In genomic region chr1:32433118-32433517, GRCm38 (mm10) we compare ENCODE assay signal across 26 mouse cellular contexts.
A peak's percentile ranks its signal among the peaks of the same experiment; 100 is the strongest.
DNase-seq lines count a peak whose midpoint lies in the region; ATAC-seq and TF ChIP-seq lines count a peak whose summit lies in the region.
"Had no signal": no experiment of that assay in that cellular context is flagged by ENCODE, and none has a peak within 500 bp of the region (broad histone marks: within the 10 kb centered on the region; RNA-seq: fewer than 3 reads in every experiment).

No protein-coding gene starts in this region.

- H3K9ac ChIP-seq in embryonic facial prominence, embryonic 14.5 days (ENCODE audit: low read depth, low read length), result no peak overlapping the region
- H3K9ac ChIP-seq in forebrain, embryonic 16.5 days (replicated peaks; ENCODE audit: low read depth, low read length), result no peak overlapping the region
- no peak overlapping the region for H3K9ac ChIP-seq in forebrain, embryonic 12.5 days
- H3K9ac ChIP-seq: embryonic facial prominence, embryonic 12.5 days; embryonic facial prominence, embryonic 15.5 days had no signal

- no peaks in the 10 kb centered on the region for H3K27me3 ChIP-seq in embryonic facial prominence, embryonic 14.5 days (replicated peaks; ENCODE audit: control insufficient read depth, insufficient read depth, low read length)
- H3K27me3 ChIP-seq in embryonic facial prominence, embryonic 10.5 days (replicated peaks; ENCODE audit: low read depth, poor library complexity, severe bottlenecking), result no peaks in the 10 kb centered on the region
- no peaks in the 10 kb centered on the region for H3K27me3 ChIP-seq in forebrain, embryonic 16.5 days (replicated peaks; ENCODE audit: control insufficient read depth, insufficient read depth, low read length)
- H3K27me3 ChIP-seq in forebrain, embryonic 12.5 days, result no peaks in the 10 kb centered on the region
- H3K27me3 ChIP-seq: CH12.LX; embryonic facial prominence, embryonic 12.5 days; embryonic facial prominence, embryonic 15.5 days; Patski had no signal

- TF ChIP-seq CTCF in layer of hippocampus, adult 2 months (conservative IDR thresholded peaks at IDR 0.05), result no peak

- peak; percentile 2 for DNase-seq in embryonic facial prominence, embryonic 14.5 days (ENCODE audit: low spot score)
- DNase-seq in embryonic facial prominence, embryonic 10.5 days (ENCODE audit: low spot score), result no peak
- DNase-seq in layer of hippocampus, adult 2 months (ENCODE audit: low spot score in 2 of 2), result peak in 1 of 2 experiments; percentile 23
- no peak for DNase-seq in layer of hippocampus, postnatal 36 days
- DNase-seq: adrenal gland, adult 8-10 months; adrenal gland, postnatal 14 days; adrenal gland, postnatal 36 days; B cell, adult 2 months; cerebellum, adult 11 months; cerebellum, adult 18-20 months; cerebellum, adult 8-10 months; cerebellum, adult 9-11 months; cerebellum, postnatal 14 days; cerebellum, postnatal 36 days; embryo, embryonic 11 days had no signal

- no peak overlapping the region for H3K4me3 ChIP-seq in embryonic facial prominence, embryonic 14.5 days (ENCODE audit: low read depth, low read length)
- no peak overlapping the region for H3K4me3 ChIP-seq in embryonic facial prominence, embryonic 10.5 days
- no peak overlapping the region for H3K4me3 ChIP-seq in forebrain, embryonic 16.5 days (replicated peaks; ENCODE audit: low read length)
- H3K4me3 ChIP-seq in forebrain, embryonic 12.5 days (replicated peaks), result no peak overlapping the region
- H3K4me3 ChIP-seq in layer of hippocampus, adult 2 months, result no peak overlapping the region
- H3K4me3 ChIP-seq: embryonic facial prominence, embryonic 12.5 days; embryonic facial prominence, embryonic 15.5 days; erythroblast, embryonic 14.5 days; forebrain, embryonic 10.5 days had no signal

- no peak for ATAC-seq in embryonic facial prominence, embryonic 14.5 days (ENCODE audit: low read depth)
- peak; percentile 61 for ATAC-seq in forebrain, embryonic 16.5 days
- no peak for ATAC-seq in forebrain, embryonic 12.5 days (ENCODE audit: low FRiP score)
- ATAC-seq: activated CD4-positive, CD25-positive, alpha-beta regulatory T cell, adult 4 months; CD4-positive, CD25-positive, alpha-beta regulatory T cell, adult 4 months; Patski had no signal

- H3K27ac ChIP-seq in embryonic facial prominence, embryonic 14.5 days (replicated peaks; ENCODE audit: low read depth, low read length), result no peak overlapping the region
- H3K27ac ChIP-seq in embryonic facial prominence, embryonic 10.5 days (replicated peaks), result no peak overlapping the region
- no peak overlapping the region for H3K27ac ChIP-seq in forebrain, embryonic 16.5 days (ENCODE audit: low read length)
- no peak overlapping the region for H3K27ac ChIP-seq in forebrain, embryonic 12.5 days
- H3K27ac ChIP-seq in layer of hippocampus, adult 2 months, result peak overlapping the region; percentile 78
- H3K27ac ChIP-seq: embryonic facial prominence, embryonic 12.5 days; embryonic facial prominence, embryonic 15.5 days; forebrain, embryonic 10.5 days had no signal

- H3K4me1 ChIP-seq in embryonic facial prominence, embryonic 14.5 days (ENCODE audit: control insufficient read depth, insufficient read depth, low read length), result no peaks in the 10 kb centered on the region
- no peaks in the 10 kb centered on the region for H3K4me1 ChIP-seq in embryonic facial prominence, embryonic 10.5 days
- H3K4me1 ChIP-seq in forebrain, embryonic 16.5 days (replicated peaks; ENCODE audit: control insufficient read depth, insufficient read depth, low read length), result no peaks in the 10 kb centered on the region
- H3K4me1 ChIP-seq in forebrain, embryonic 12.5 days, result no peaks in the 10 kb centered on the region
- H3K4me1 ChIP-seq: embryonic facial prominence, embryonic 12.5 days; embryonic facial prominence, embryonic 15.5 days; forebrain, embryonic 10.5 days had no signal

- WGBS in embryonic facial prominence, embryonic 14.5 days, result 65% methylated on average over 2 of the region's 2 CpGs
- WGBS in embryonic facial prominence, embryonic 10.5 days, result 88% methylated on average over 2 of the region's 2 CpGs
- WGBS in forebrain, embryonic 16.5 days, result 74% methylated on average over 2 of the region's 2 CpGs
- whole genome bisulfite sequencing in forebrain, embryonic 12.5 days, result 93% methylated on average over 2 of the region's 2 CpGs

- H3K36me3 ChIP-seq in embryonic facial prominence, embryonic 14.5 days (ENCODE audit: control insufficient read depth, insufficient read depth, low read length), result no peaks in the 10 kb centered on the region
- no peaks in the 10 kb centered on the region for H3K36me3 ChIP-seq in embryonic facial prominence, embryonic 10.5 days (replicated peaks)
- H3K36me3 ChIP-seq in forebrain, embryonic 16.5 days (ENCODE audit: control insufficient read depth, insufficient read depth), result no peaks in the 10 kb centered on the region
- H3K36me3 ChIP-seq in forebrain, embryonic 12.5 days (replicated peaks), result no peaks in the 10 kb centered on the region
- H3K36me3 ChIP-seq: embryonic facial prominence, embryonic 12.5 days; embryonic facial prominence, embryonic 15.5 days; forebrain, embryonic 10.5 days; G1E had no signal

- H3K9me3 ChIP-seq in embryonic facial prominence, embryonic 14.5 days (ENCODE audit: control insufficient read depth, low read length), result no peaks in the 10 kb centered on the region
- no peaks in the 10 kb centered on the region for H3K9me3 ChIP-seq in embryonic facial prominence, embryonic 10.5 days
- no peaks in the 10 kb centered on the region for H3K9me3 ChIP-seq in forebrain, embryonic 16.5 days (ENCODE audit: control insufficient read depth, low read length)
- no peaks in the 10 kb centered on the region for H3K9me3 ChIP-seq in forebrain, embryonic 12.5 days
- H3K9me3 ChIP-seq: embryonic facial prominence, embryonic 12.5 days; embryonic facial prominence, embryonic 15.5 days; forebrain, embryonic 10.5 days; G1E had no signal

- H3K4me2 ChIP-seq in embryonic facial prominence, embryonic 14.5 days (ENCODE audit: low read depth, low read length), result no peak overlapping the region
- H3K4me2 ChIP-seq in forebrain, embryonic 16.5 days (ENCODE audit: low read length), result no peak overlapping the region
- H3K4me2 ChIP-seq in forebrain, embryonic 12.5 days, result no peak overlapping the region
- H3K4me2 ChIP-seq: embryonic facial prominence, embryonic 12.5 days; embryonic facial prominence, embryonic 15.5 days had no signal
